Mouse (Mus musculus) layer of hippocampus, adult 18-20 months (tissue): ENCODE data around the gene Psmb11. TPM values are rescaled to one million over a fixed set of nuclear protein-coding genes. Genes with fewer than 3 reads are reported as not detected.

Experiments
- microRNA-seq, 2 experiments: library from miRNA; unstranded; fragments of <30 nt; microRNA quantifications; one replicate each; pipeline ENCODE4 v1.2.0; 2021
- total RNA-seq, 2 experiments: library from RNA; stranded (reverse); gene quantifications; 2 replicates each; pipeline ENCODE4 v1.2.3; 2021

Psmb11 gene
- total RNA-seq, 2 experiments from 2014 or later: 0.25 to 0.54 TPM

Small RNA genes within 50 kb of the gene (microRNA-seq; reads per million reads assigned to microRNA genes)
- gene Mir686: 0 reads per million in 2 experiments
- 0 to 0.25 reads per million in 2 experiments for gene Mir6948

Other genes starting within 250 kb of the Psmb11 start
- 1 to 10 TPM; 1.5 to 2.2 TPM for gene Slc7a7, start 203.7 kb upstream of the Psmb11 start, total RNA-seq
- gene Mrpl52, start 194.5 kb upstream of the Psmb11 start, total RNA-seq: 100 to 1,000 TPM in 1 of 2 experiments, 10 to 100 TPM in 1; 94.8 to 109 TPM
- 10 to 100 TPM; 15.0 to 15.2 TPM for gene Mmp14, start 189.8 kb upstream of the Psmb11 start, total RNA-seq
- 10 to 100 TPM; 33.8 to 34.6 TPM for gene Lrp10, start 157.3 kb upstream of the Psmb11 start, total RNA-seq
- 10 to 100 TPM; 21.0 to 23.1 TPM for gene Rem2, start 145.3 kb upstream of the Psmb11 start, total RNA-seq
- gene Prmt5, start 103.9 kb upstream of the Psmb11 start, total RNA-seq: 10 to 100 TPM; 51.5 to 56.7 TPM
- 1 to 10 TPM; 2.6 to 3.4 TPM for gene Haus4, start 66.8 kb upstream of the Psmb11 start, total RNA-seq
- gene Ajuba, start 43.9 kb upstream of the Psmb11 start, total RNA-seq: under 1 TPM; 0.86 to 0.89 TPM
- 1 to 10 TPM; 5.6 TPM for gene 4931414P19Rik, start 15.4 kb upstream of the Psmb11 start, total RNA-seq
- 100 to 1,000 TPM; 209 to 210 TPM for gene Psmb5, start 3.4 kb upstream of the Psmb11 start, total RNA-seq
- not detected for gene Gm17606, start 19.5 kb downstream of the Psmb11 start, total RNA-seq
- 10 to 100 TPM; 20.4 to 22.3 TPM for gene Cdh24, start 19.9 kb downstream of the Psmb11 start, total RNA-seq
- gene 1700123O20Rik, start 64.8 kb downstream of the Psmb11 start, total RNA-seq: 10 to 100 TPM; 23.4 to 24.4 TPM
- 100 to 1,000 TPM; 196 to 207 TPM for gene Acin1, start 65.5 kb downstream of the Psmb11 start, total RNA-seq
- gene Gm29776, start 77.4 kb downstream of the Psmb11 start, total RNA-seq: not detected
- not detected for gene Cebpe, start 90.7 kb downstream of the Psmb11 start, total RNA-seq
- gene Slc7a8, start 160.5 kb downstream of the Psmb11 start, total RNA-seq: 10 to 100 TPM; 52.3 to 53.1 TPM
- gene Rnf212b, start 192.7 kb downstream of the Psmb11 start, total RNA-seq: not detected
- gene Homez, start 249.5 kb downstream of the Psmb11 start, total RNA-seq: 10 to 100 TPM; 22.7 to 22.8 TPM